Mouse (Mus musculus): ENCODE data around the gene Sult2a3.
"Not testable (repeated sequence)": the region's sequence is repeated elsewhere in the genome, so short reads cannot be mapped to it uniquely, and the experiment has no call there.

The Sult2a3 gene

GRCm38 (mm10) chr7:14122944-14123343 is at the start of gene Sult2a3:
TSS of gene Sult2a3 (minus strand) at chr7:14123044.
- no peak for DNase-seq (ENCODE audit: low spot score in 2 of 2)

DNA sequence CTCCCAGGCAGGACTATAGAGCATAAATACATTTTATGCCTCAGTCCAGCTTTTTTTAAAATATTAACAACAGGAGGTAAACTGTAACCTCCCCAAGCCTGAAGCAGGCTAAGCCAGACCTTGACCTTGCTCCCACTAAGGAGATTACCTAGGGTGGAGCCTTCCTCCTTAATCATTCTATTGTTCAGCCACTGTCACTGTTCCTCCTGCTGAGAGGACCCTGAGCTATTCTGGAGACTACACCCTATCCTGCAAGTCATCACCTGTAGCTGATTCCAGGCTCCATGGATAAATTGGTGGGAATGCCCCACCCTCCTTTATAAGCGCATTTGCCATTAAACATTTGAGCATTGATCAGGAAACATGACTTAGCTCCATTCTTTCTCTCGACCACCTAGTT is 2.4 kb downstream of the Sult2a3 start:
- no peak for DNase-seq (ENCODE audit: low spot score in 2 of 2)

GRCm38 (mm10) chr7:14119865-14120264 is 3.0 kb downstream of the Sult2a3 start:
- not testable (repeated sequence) for DNase-seq (ENCODE audit: low spot score in 2 of 2)

GRCm38 (mm10) chr7:14116761-14117160 is 6.1 kb downstream of the Sult2a3 start:
- DNase-seq (ENCODE audit: low spot score in 2 of 2), result no peak

DNA sequence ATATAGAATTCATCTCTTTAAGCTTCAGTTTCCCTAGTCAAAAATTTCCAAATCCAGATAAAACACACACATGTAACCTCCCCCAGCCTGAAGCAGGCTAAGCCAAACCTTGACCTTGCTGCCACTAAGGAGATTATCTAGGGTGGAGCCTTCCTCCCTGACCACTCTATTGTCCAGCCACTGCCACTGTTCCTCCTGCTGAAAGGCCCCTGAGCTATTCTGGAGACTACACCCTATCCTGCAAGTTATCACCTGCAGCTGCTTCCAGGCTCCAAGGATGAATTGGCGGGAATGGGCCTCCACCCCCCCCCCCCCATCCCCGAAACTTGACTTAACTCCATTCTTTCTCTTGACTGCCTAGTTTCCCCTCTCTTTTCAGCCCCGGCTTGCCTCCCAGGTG is 8.4 kb downstream of the Sult2a3 start:
- not testable (repeated sequence) for DNase-seq (ENCODE audit: low spot score in 2 of 2)

DNA sequence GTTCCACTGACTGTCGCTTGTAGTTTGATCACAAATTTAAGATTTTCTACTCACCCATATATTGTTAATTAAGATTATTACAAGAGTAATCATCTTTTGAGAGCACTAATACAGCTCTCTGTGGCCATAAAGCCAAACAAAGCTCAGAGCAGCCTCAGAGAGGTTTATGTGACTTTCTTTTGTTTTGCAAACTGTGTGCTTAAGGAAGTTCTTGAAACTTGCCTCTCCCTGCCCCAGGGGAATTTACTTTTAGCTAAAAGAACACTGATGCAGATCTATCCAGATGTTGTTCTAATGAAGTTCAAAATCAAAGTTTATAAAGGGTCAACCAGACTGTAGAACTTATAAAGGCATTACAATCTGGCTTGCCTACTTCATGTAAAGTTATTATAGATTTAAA is 75.0 kb downstream of the Sult2a3 start:
- DNase-seq (ENCODE audit: low spot score in 2 of 2), result not testable (repeated sequence)

- DNase-seq (ENCODE audit: low spot score in 2 of 2), result not testable (repeated sequence)
Measured at GRCm38 (mm10) chr7:14030831-14031230, 92.0 kb downstream of the Sult2a3 start.
